Mouse (Mus musculus) heart, postnatal 0 days (tissue): ENCODE measurements around the gene Ptprb.

Experiments
- CTCF ChIP-seq: IDR thresholded peaks from 2 replicates; pipeline ENCODE4 v1.5.1; 2016; ENCODE audit warnings: antibody characterized with exemption, control low read depth, low read depth
- EP300 ChIP-seq: IDR thresholded peaks from 2 replicates; pipeline ENCODE4 v1.6.1; 2016; ENCODE audit warnings: antibody characterized with exemption, low read depth

DNA sequence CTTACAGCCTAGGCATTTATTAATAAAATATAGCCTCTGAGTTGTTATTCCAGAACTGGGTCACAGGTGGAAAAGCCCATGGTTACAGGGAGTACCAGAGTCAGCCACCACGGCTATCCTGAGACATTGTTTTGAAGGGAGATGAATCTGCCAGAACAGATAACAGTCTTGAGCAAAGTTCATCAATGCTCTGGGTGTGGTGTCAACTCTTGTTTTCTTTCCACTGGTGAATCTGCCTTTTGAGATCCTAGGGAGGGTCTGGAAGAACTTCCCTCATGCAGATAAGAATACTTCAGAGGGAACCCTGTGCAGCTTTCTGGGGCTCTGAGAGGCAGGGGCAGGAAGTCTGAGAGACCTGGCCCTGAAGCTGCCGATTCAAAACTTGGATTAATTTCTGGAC, 29.7 kb upstream of the Ptprb start:
- no peak for TF ChIP-seq CTCF
- no peak for TF ChIP-seq EP300
